Mouse (Mus musculus) gastrocnemius, adult 2 months (tissue): ENCODE data around the gene Il2rb. TPM values are rescaled to one million over a fixed set of nuclear protein-coding genes. Genes with fewer than 3 reads are reported as not detected.

Experiments used
- DNase-seq: peaks from one replicate; pipeline ENCODE4 v3.0.0; 2022
- H3K27ac ChIP-seq: fragments of 200-600 bp; 2 replicates; pipeline ENCODE4 v1.8.1; 2022; ENCODE audit warnings: mild to moderate bottlenecking
- H3K4me3 ChIP-seq: fragments of 200-600 bp; 2 replicates; pipeline ENCODE4 v1.8.1; 2022; ENCODE audit warnings: mild to moderate bottlenecking, moderate library complexity
- CTCF ChIP-seq: fragments of 200-600 bp; IDR thresholded peaks from 2 replicates; pipeline ENCODE4 v1.8.1; 2022; ENCODE audit warnings: antibody characterized with exemption, mild to moderate bottlenecking, moderate library complexity
- intact Hi-C: fragments of 180-260 bp; cut with DNase I; formaldehyde crosslinking; loops from one replicate; pipeline ENCODE4 v1.15.1; 2025
- total RNA-seq, 2 experiments: library from RNA; stranded (reverse); gene quantifications; 2 replicates each; pipeline ENCODE4 v1.2.3; 2021

Gene Il2rb
- total RNA-seq, 2 experiments from 2014 or later: not detected

DNA sequence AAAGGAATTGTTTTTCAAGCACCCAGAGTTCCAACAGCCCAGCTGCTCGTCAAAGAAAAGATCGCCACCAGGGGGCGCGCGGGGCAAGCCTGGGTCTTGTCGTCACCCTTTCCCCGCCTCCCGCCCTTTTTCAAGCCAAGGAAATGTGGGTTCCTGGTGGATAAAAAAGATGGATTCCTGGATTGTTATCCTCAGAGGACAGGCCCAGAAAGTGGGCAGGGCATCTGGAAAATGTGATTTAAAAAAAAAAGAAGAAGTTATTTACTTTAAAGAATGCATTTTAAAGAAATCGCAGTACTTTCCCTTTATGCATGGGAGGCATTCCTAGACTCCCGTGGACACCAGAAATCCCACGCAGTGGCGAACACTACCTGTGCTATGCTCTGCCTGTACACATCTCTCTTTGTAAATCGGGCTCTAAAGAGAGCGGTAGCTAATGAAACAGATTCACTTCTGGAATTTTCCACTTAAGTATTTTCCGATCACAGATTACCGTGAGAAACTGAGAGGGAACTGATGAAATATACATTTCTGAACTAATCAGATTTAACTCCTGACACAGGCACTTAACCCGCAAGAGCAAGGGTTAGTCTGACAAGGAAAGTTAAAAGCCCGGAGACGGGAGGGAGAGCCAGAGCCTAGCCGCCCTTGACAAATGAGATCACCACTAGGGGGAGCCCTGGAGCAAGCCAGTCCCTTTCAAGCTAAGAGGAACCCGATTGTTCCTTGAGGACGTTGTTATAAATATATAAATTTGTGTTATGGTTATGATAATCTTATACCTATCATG is 47.1 kb downstream of the Il2rb start:
- intact Hi-C loops: loop anchor here (1.0 to 5.0 kb wide), 3 partner anchors 66 to 134 kb away; no protein-coding TSS in a partner anchor
- peak; percentile 96 for DNase-seq
- peak overlapping the region; percentile 80 for H3K4me3 ChIP-seq
- H3K27ac ChIP-seq: peak overlapping the region; percentile 87
- peak; percentile 96 for TF ChIP-seq CTCF

DNA sequence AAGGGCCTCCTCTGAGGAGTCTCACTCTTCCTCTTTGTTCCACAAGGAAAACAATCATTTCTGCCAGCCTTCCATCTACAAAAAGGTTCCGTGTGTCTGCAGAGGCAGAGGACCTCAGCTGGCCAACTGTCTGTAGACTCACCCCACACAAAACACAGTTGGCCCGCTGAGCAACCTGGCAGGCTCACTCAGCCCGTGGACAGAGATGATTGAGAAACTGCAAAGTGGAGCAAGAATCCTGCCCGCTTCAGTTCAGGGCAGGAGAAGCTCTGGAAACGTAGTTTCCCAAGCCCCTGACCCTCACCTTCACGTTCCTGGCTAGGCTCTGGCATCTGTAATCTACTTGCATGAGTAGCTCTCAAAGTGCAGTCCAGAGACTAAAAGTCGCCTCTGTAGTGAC is 48.0 kb downstream of the Il2rb start:
- H3K27ac ChIP-seq: peak overlapping the region; percentile 80
- no peak overlapping the region for H3K4me3 ChIP-seq
- no peak for TF ChIP-seq CTCF
- intact Hi-C loops: loop anchor here (1.0 to 5.0 kb wide), 2 partner anchors 85 to 135 kb away; no protein-coding TSS in a partner anchor
- peak; percentile 58 for DNase-seq

DNA sequence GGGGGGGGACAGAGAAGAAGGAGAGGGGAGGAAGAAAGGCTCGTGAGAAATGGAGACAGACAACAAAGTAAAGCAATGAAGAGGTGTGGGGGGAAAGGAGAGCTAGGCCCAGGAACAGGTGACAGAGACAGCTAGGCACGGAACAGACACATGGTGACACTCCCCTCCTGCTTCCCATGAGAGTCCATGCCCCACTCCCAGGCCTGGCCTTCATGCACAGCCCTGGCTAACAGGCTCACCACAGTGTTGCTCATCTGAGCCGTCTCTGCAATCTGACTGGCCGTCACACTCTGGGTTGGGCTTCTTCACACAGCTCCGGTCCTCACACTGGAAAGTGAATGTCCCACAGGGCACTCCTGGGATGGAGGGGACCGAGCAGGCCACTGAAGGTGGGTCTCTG is 51.2 kb downstream of the Il2rb start:
- H3K4me3 ChIP-seq: no peak overlapping the region
- DNase-seq: no peak
- TF ChIP-seq CTCF: no peak
- intact Hi-C loops: no loop called here
- no peak overlapping the region for H3K27ac ChIP-seq

DNA sequence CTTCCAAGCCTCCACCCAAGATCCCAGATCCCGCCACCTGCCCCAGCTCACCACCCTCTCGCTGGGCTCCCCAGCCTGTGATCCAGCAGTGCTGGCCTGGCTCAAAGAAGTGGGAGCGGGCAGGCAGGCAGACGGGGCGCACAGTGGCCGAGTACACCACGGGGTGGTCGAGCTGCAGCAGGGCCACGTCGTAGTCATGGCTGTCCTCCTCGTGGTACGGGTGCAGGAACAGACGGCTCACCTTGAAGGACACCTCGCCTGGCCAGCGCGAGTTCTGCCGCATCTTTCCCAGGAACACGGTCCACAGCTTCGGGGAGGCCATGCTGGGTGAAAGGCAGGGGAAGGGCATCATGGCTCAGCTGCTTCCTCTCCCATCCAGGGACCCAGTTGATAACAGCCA is 52.8 kb downstream of the Il2rb start:
- Histone ChIP-seq H3K4me3 (no peak overlapping the region), H3K27ac (no peak overlapping the region)
- no peak for TF ChIP-seq CTCF
- intact Hi-C loops: no loop called here
- DNase-seq: no peak

DNA sequence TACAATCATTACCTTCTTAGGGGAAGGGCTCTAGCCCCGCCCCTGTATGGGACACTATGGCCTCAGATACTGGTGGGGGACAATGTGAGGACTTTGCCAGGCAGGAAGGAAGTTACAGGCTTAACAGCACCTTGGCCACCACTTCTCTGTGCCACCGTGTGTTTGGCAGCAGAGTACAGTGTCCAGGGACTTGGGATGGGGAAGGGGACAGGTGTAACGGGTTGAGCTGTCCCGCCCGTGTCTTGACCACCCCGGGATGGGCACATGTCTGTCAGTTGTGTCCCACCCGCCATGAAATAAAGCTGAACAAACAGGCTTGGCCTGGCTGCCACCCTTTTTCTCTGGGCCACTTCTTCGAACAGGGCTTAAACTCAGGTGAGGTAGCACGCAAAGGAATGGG is 56.1 kb downstream of the Il2rb start:
- no peak for TF ChIP-seq CTCF

DNA sequence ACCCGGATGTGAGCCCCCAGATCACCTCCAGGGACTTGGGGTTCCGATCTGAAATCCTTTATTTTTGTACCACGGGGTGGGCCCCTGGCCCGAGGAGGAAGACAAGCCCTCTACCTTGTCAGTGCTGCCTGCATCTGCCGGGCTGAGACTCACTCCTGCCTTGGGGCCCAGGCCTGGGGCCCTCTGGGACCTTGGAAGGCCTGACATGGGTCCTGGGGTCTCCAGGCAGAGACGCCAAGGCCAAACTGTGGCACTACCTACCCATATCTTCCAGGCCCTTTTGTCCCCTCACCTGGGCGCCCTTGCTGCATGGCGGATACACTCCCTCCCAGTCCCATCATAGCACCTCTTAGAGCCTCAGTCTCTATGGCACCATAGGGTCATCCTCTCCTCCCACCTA is 56.6 kb downstream of the Il2rb start:
- DNase-seq: no peak
- no peak for TF ChIP-seq CTCF
- Histone ChIP-seq H3K27ac (no peak overlapping the region), H3K4me3 (no peak overlapping the region)
- intact Hi-C loops: no loop called here

More for the DNA sequence above, 56.1 kb downstream of the Il2rb start:
- intact Hi-C loops: no loop called here
- Histone ChIP-seq H3K27ac (no peak overlapping the region), H3K4me3 (no peak overlapping the region)
- DNase-seq: no peak

DNA sequence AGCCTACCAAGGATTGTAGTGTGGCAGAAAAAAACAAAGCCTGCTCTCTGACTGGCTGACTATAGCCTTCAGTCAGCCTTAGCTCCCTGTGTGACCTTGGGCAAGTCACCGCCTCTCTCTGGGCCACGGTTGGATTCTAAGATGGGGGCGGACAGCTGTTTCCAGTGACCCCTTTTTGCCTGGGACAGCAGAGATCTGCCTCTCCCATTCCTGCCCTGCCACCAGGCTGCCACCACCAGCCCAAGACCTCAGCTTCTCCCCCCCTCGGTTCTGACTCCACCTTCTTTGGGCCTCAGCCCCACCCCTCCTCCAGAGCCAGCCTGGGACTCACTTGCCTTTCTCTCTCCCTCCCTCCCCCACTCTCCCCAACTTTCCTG is 57.1 kb downstream of the Il2rb start:
- no peak overlapping the region for H3K4me3 ChIP-seq
- H3K27ac ChIP-seq: peak overlapping the region; percentile 77
- TF ChIP-seq CTCF: no peak
- intact Hi-C loops: no loop called here
- no peak for DNase-seq

DNA sequence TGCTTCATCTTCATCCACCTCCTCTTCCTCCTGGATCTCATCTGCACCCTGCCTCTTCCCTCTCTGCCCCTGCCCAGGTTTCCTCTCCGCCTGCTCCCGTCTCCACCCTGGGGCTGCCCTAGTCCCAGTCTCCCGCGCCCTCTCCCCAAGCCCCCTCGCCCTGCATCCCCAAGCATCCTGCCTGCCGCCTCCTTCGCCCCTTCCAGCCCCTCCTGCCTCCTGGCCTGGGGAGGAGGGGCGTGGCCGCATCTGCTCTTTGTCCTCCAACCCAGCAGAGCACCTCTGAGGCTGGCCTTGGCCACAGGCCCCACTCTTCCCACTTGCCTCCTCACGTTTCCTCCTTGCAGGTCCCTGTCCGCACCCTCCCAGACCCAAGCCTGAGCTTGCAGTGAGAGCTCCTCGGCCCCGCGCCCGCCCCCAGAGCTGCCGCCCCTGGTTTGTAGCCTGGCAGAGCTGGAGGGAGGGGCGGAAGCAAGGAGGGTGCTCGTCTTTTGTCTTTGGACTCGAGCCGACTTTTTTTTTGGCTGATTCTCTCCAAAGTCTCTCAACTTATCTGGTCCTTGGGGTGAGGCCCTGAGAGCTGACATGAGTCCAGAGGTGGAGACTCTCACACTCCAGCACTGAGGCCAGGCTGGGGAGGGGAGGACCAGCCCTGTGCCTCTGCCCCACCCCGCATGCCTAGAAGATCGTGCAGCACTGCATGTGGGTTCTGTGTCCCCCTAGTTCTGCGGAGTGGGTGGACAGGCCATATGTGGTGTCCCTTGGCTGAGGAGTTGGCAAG is 57.6 kb downstream of the Il2rb start:
- H3K27ac ChIP-seq: peak overlapping the region; percentile 77
- TF ChIP-seq CTCF: no peak
- peak; percentile 68 for DNase-seq
- peak overlapping the region; percentile 56 for H3K4me3 ChIP-seq
- intact Hi-C loops: no loop called here

DNA sequence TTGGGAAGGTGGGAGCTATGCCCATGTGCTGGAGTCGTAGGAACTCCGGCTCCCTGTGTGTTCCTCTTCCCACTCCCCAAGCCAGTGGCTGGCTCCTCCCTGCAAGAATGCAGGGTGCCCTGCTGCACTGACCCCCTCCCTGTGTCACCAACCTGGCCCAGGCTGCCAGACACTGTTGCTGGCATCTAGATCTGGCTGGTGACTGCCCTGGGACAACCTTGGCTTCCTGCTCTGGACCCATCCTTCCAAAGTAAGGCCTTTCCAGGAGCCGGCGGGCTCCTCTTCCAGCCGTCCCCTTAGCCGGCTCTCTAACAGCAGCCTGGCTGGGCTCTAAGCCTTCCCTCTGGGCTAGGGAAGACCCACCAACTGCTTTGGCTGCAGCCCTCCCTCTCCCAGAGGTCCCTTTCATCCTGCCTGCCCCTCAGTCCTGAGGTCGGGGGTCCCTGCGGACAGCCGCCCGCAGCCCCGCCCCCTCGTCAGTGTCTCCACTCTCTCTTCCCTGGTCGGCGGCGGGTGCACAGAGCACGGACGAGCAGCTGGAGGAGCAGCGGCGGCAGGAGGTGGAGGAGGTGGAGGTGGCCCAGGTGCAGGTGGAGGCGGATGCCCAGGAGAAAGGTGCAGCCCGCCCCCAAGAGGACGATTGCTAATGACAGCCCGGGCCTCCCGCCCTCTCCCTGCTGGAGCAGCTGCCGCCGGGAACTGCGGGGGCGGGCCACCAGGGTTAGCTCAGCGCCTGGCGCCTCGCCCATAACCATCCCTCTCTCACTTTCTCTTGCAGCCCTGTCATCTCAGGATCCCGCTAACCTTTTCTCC is 58.5 kb downstream of the Il2rb start:
- intact Hi-C loops: no loop called here
- TF ChIP-seq CTCF: peak; percentile 37; the same call in 1 of the 2 replicates
- H3K4me3 ChIP-seq: peak overlapping the region; percentile 56
- DNase-seq: peak; percentile 91
- peak overlapping the region; percentile 77 for H3K27ac ChIP-seq

DNA sequence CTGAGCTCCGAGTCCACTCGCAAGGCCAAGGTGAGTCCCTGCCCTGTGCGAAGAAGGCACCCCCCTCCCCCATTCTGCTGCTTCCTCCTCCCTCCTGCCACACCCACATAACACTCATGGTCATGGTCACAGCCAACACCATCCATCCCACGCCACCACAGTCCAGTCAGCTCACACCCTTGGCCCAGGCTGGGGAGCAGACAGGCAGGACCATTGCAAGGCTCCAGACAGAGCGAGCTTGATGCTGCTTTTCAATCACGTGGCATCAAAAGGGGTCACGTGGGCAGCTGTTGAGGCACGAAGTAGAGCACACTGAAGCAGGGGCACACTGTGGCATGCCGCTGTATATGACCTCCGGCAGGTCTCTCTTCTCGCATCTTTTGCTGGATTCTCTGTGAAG is 59.4 kb downstream of the Il2rb start:
- peak overlapping the region; percentile 3; the same call in 1 of the 2 replicates for H3K27ac ChIP-seq
- H3K4me3 ChIP-seq: no peak overlapping the region
- DNase-seq: no peak
- intact Hi-C loops: no loop called here
- no peak for TF ChIP-seq CTCF

DNA sequence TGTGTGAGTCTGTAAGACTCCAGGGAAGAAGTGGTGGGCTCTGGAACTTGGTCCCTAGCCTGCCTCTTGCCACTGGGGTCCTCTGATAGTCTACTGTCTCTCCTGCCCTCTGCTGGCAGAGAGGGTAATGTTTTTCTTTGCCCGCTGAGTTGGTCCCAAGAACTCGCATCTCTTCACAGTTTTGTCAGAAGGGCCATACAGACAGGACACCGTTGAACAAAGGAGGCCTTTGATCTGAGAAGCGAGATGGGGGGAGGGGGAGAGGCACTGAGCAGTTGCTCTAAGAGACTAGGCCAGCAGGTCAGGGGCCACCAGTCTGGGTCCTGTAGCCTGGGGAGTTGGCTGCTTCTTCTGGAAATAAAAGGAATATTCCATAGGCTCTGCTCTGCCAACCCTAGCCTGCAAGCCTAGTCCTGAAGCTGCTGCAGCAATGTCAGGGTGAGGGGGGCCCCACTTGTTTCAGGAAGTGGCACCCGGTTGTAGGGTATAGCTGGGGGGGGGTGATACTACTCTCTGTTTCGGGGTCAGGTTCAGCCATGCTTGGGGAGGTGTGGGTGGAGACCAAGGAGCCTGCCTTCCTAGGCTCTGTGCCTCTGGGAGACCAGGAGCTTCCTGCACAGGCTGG is 60.1 kb downstream of the Il2rb start:
- Histone ChIP-seq H3K4me3 (no peak overlapping the region), H3K27ac (no peak overlapping the region; the same call in 1 of the 2 replicates)
- intact Hi-C loops: no loop called here
- DNase-seq: no peak
- TF ChIP-seq CTCF: peak; percentile 51

DNA sequence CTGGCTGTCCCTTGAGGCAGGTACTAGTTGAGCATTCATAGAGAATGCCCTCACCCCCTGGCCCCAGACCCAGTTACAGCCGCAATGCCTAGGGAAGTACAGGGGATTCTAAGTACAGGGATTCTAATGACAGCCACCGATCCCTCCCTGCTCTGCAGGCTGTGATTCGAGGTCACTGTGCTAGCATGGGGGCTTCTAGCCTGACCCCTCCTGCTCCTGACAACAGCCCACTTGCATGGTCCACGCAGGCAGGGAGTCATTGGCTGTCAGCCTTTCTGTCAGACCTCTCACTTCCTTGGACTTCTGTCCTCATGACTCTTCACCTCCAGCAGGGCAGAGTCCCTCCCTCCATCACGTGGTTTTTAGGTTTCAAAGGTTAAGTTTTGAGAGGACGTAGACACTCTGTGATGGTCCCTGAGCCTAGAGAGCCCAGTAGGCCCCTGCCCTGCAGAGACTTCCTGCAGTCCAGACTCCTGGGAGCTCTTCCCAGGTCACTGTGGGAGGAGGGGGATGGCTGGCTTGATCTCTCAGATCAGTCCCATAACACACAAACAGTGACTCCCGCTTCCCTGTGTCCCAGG is 63.4 kb downstream of the Il2rb start:
- H3K27ac ChIP-seq: no peak overlapping the region
- no peak for TF ChIP-seq CTCF
- no peak overlapping the region for H3K4me3 ChIP-seq
- intact Hi-C loops: no loop called here
- DNase-seq: no peak
